Mouse (Mus musculus) bone marrow macrophage, adult 2 months (primary cell): ENCODE measurements around the gene Prrx2.

Experiments
- CTCF ChIP-seq: IDR thresholded peaks from 2 replicates; pipeline ENCODE4 v1.5.1; 2012; ENCODE audit warnings: low read depth, mild to moderate bottlenecking, low read length, moderate library complexity
- POLR2A ChIP-seq: IDR thresholded peaks from 2 replicates; pipeline ENCODE4 v1.6.1; 2012; ENCODE audit warnings: mild to moderate bottlenecking, low read depth, low read length, borderline replicate concordance

DNA sequence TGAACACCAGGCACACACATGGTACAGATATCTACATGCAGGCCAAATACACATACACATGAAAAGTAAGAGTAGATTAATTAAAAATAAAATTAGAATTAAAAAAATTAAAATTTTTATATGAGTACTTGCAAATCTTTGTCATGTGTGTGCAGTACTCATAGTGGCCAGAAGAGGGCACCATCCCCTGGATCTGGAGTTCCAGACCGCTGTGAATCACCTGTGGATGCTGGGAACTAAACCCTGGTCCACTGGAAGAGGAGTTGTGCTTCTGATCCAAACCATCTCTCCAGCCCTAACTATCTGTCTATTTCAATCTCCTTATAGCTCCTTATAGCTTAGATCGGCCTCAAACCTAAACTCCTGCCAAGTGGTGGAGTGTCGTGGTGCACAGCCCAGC, 13.7 kb upstream of the Prrx2 start:
- TF ChIP-seq CTCF (peak; percentile 59; the same call in 1 of the 2 replicates), POLR2A (no peak)
